Mouse (Mus musculus): ENCODE measurements at regions not wholly inside any gene's neighbourhood (a gene's known extent, or its start where the extent isn't known, plus 50 kb on each side); places are given as distances from the start of the nearest gene placed in this dataset.

- no peak for TF ChIP-seq CTCF (IDR thresholded peaks at IDR 0.05; ENCODE audit: low read depth, low read length)
- no peak for TF ChIP-seq POLR2A (IDR thresholded peaks at IDR 0.05; ENCODE audit: borderline replicate concordance, low read depth, low read length)
Observed at GRCm38 (mm10) chr19:14684669-14685068, 86.8 kb upstream of the Tle4 start.
